Mouse (Mus musculus): ENCODE data around the gene Vps13d. TPM values are rescaled to one million over a fixed set of nuclear protein-coding genes. Genes with fewer than 3 reads are reported as not detected.

The Vps13d gene
- polyA plus RNA-seq, 1 experiment from 2014 or later: 8.9 TPM

GRCm38 (mm10) chr4:145020383-145020782, 174.4 kb downstream of the Vps13d start:
- H3K4me2 ChIP-seq (ENCODE audit: low read length): no peak overlapping the region
- H3K4me1 ChIP-seq (ENCODE audit: control insufficient read depth, insufficient read depth, low read length): no peaks in the 10 kb centered on the region
- no peak overlapping the region for H3K4me3 ChIP-seq (ENCODE audit: low read depth, low read length)
- no peaks in the 10 kb centered on the region for H3K9me3 ChIP-seq (replicated peaks; ENCODE audit: control insufficient read depth, low read length, poor library complexity, severe bottlenecking)
- 95% methylated on average over 2 of the region's 2 CpGs for WGBS
- no peak overlapping the region for H3K9ac ChIP-seq (ENCODE audit: low read depth, low read length)
- no peak overlapping the region for H3K27ac ChIP-seq (ENCODE audit: low read length)
- ATAC-seq: no peak
- H3K27me3 ChIP-seq (ENCODE audit: control insufficient read depth, insufficient read depth, low read depth, low read length): no peaks in the 10 kb centered on the region
- H3K36me3 ChIP-seq (ENCODE audit: control insufficient read depth, insufficient read depth, low read length): peaks cover 5% of the 10 kb centered on the region

- no peak for ATAC-seq
- WGBS: 93% methylated on average over 3 of the region's 3 CpGs
Measured at GRCm38 (mm10) chr4:145019121-145019714, 175.6 kb downstream of the Vps13d start.

GRCm38 (mm10) chr4:145017745-145018144, 177.1 kb downstream of the Vps13d start:
- Histone ChIP-seq H3K36me3 (ENCODE audit: control insufficient read depth, insufficient read depth, low read length) (peaks cover 9% of the 10 kb centered on the region), H3K4me3 (ENCODE audit: low read depth, low read length) (no peak overlapping the region), H3K4me1 (ENCODE audit: control insufficient read depth, insufficient read depth, low read length) (no peaks in the 10 kb centered on the region), H3K27me3 (ENCODE audit: control insufficient read depth, insufficient read depth, low read depth, low read length) (no peaks in the 10 kb centered on the region), H3K27ac (ENCODE audit: low read length) (no peak overlapping the region), H3K4me2 (ENCODE audit: low read length) (no peak overlapping the region), H3K9ac (ENCODE audit: low read depth, low read length) (no peak overlapping the region), H3K9me3 (replicated peaks; ENCODE audit: control insufficient read depth, low read length, poor library complexity, severe bottlenecking) (no peaks in the 10 kb centered on the region)
- WGBS: 78% methylated on average over 2 of the region's 2 CpGs
- no peak for ATAC-seq

More at GRCm38 (mm10) chr4:145019121-145019714, 175.6 kb downstream of the Vps13d start:
- Histone ChIP-seq H3K4me3 (ENCODE audit: low read depth, low read length) (no peak overlapping the region), H3K27me3 (ENCODE audit: control insufficient read depth, insufficient read depth, low read depth, low read length) (no peaks in the 10 kb centered on the region), H3K9me3 (replicated peaks; ENCODE audit: control insufficient read depth, low read length, poor library complexity, severe bottlenecking) (no peaks in the 10 kb centered on the region), H3K4me1 (ENCODE audit: control insufficient read depth, insufficient read depth, low read length) (no peaks in the 10 kb centered on the region), H3K36me3 (ENCODE audit: control insufficient read depth, insufficient read depth, low read length) (peaks cover 7% of the 10 kb centered on the region), H3K9ac (ENCODE audit: low read depth, low read length) (no peak overlapping the region), H3K27ac (ENCODE audit: low read length) (no peak overlapping the region), H3K4me2 (ENCODE audit: low read length) (no peak overlapping the region)

GRCm38 (mm10) chr4:145016669-145017068, 178.1 kb downstream of the Vps13d start:
- H3K4me2 ChIP-seq (ENCODE audit: low read length): no peak overlapping the region
- no peaks in the 10 kb centered on the region for H3K27me3 ChIP-seq (ENCODE audit: control insufficient read depth, insufficient read depth, low read depth, low read length)
- peaks cover 9% of the 10 kb centered on the region for H3K36me3 ChIP-seq (ENCODE audit: control insufficient read depth, insufficient read depth, low read length)
- no peak overlapping the region for H3K27ac ChIP-seq (ENCODE audit: low read length)
- H3K4me3 ChIP-seq (ENCODE audit: low read depth, low read length): no peak overlapping the region
- WGBS: 92% methylated on average over 1 of the region's 1 CpGs
- H3K9me3 ChIP-seq (replicated peaks; ENCODE audit: control insufficient read depth, low read length, poor library complexity, severe bottlenecking): no peaks in the 10 kb centered on the region
- no peak overlapping the region for H3K9ac ChIP-seq (ENCODE audit: low read depth, low read length)
- H3K4me1 ChIP-seq (ENCODE audit: control insufficient read depth, insufficient read depth, low read length): no peaks in the 10 kb centered on the region
- ATAC-seq: no peak

- H3K4me1 ChIP-seq (ENCODE audit: control insufficient read depth, insufficient read depth, low read length): no peaks in the 10 kb centered on the region
- no peak overlapping the region for H3K27ac ChIP-seq (ENCODE audit: low read length)
- no peak overlapping the region for H3K4me2 ChIP-seq (ENCODE audit: low read length)
- no peak for ATAC-seq
- H3K36me3 ChIP-seq (ENCODE audit: control insufficient read depth, insufficient read depth, low read length): peaks cover 8% of the 10 kb centered on the region
- WGBS: 92% methylated on average over 4 of the region's 4 CpGs
- no peak overlapping the region for H3K4me3 ChIP-seq (ENCODE audit: low read depth, low read length)
- no peak overlapping the region for H3K9ac ChIP-seq (ENCODE audit: low read depth, low read length)
- H3K27me3 ChIP-seq (ENCODE audit: control insufficient read depth, insufficient read depth, low read depth, low read length): no peaks in the 10 kb centered on the region
- H3K9me3 ChIP-seq (replicated peaks; ENCODE audit: control insufficient read depth, low read length, poor library complexity, severe bottlenecking): no peaks in the 10 kb centered on the region
Measured at GRCm38 (mm10) chr4:145014632-145014960, 180.2 kb downstream of the Vps13d start.

- H3K27ac ChIP-seq (ENCODE audit: low read length): no peak overlapping the region
- H3K4me1 ChIP-seq (ENCODE audit: control insufficient read depth, insufficient read depth, low read length): no peaks in the 10 kb centered on the region
- no peak for ATAC-seq
- no peaks in the 10 kb centered on the region for H3K9me3 ChIP-seq (replicated peaks; ENCODE audit: control insufficient read depth, low read length, poor library complexity, severe bottlenecking)
- H3K4me2 ChIP-seq (ENCODE audit: low read length): no peak overlapping the region
- peaks cover 4% of the 10 kb centered on the region for H3K36me3 ChIP-seq (ENCODE audit: control insufficient read depth, insufficient read depth, low read length)
- H3K27me3 ChIP-seq (ENCODE audit: control insufficient read depth, insufficient read depth, low read depth, low read length): no peaks in the 10 kb centered on the region
- no peak overlapping the region for H3K9ac ChIP-seq (ENCODE audit: low read depth, low read length)
- no peak overlapping the region for H3K4me3 ChIP-seq (ENCODE audit: low read depth, low read length)
- 90% methylated on average over 7 of the region's 7 CpGs for WGBS
Measured at GRCm38 (mm10) chr4:145013760-145014631, 180.8 kb downstream of the Vps13d start.

GRCm38 (mm10) chr4:145013187-145013586, 181.6 kb downstream of the Vps13d start:
- no peak for ATAC-seq
- 90% methylated on average over 4 of the region's 4 CpGs for WGBS
- Histone ChIP-seq H3K4me2 (ENCODE audit: low read length) (no peak overlapping the region), H3K4me3 (ENCODE audit: low read depth, low read length) (no peak overlapping the region), H3K9ac (ENCODE audit: low read depth, low read length) (no peak overlapping the region), H3K4me1 (ENCODE audit: control insufficient read depth, insufficient read depth, low read length) (no peaks in the 10 kb centered on the region), H3K9me3 (replicated peaks; ENCODE audit: control insufficient read depth, low read length, poor library complexity, severe bottlenecking) (no peaks in the 10 kb centered on the region), H3K36me3 (ENCODE audit: control insufficient read depth, insufficient read depth, low read length) (peaks cover 4% of the 10 kb centered on the region; the same call in 1 of the 2 replicates), H3K27me3 (ENCODE audit: control insufficient read depth, insufficient read depth, low read depth, low read length) (no peaks in the 10 kb centered on the region), H3K27ac (ENCODE audit: low read length) (no peak overlapping the region)

GRCm38 (mm10) chr4:145011156-145011555, 183.6 kb downstream of the Vps13d start:
- Histone ChIP-seq H3K4me1 (ENCODE audit: control insufficient read depth, insufficient read depth, low read length) (no peaks in the 10 kb centered on the region), H3K27ac (ENCODE audit: low read length) (no peak overlapping the region), H3K4me2 (ENCODE audit: low read length) (no peak overlapping the region), H3K36me3 (ENCODE audit: control insufficient read depth, insufficient read depth, low read length) (0 out of 2 replicates have a peak, but pooled peaks cover 4% of the 10 kb centered on the region), H3K4me3 (ENCODE audit: low read depth, low read length) (no peak overlapping the region), H3K9ac (ENCODE audit: low read depth, low read length) (no peak overlapping the region), H3K9me3 (replicated peaks; ENCODE audit: control insufficient read depth, low read length, poor library complexity, severe bottlenecking) (no peaks in the 10 kb centered on the region), H3K27me3 (ENCODE audit: control insufficient read depth, insufficient read depth, low read depth, low read length) (no peaks in the 10 kb centered on the region)
- WGBS: 64% methylated on average over 3 of the region's 3 CpGs
- no peak for ATAC-seq

GRCm38 (mm10) chr4:145009934-145010333, 184.9 kb downstream of the Vps13d start:
- H3K9ac ChIP-seq (ENCODE audit: low read depth, low read length): no peak overlapping the region
- no peak overlapping the region for H3K27ac ChIP-seq (ENCODE audit: low read length)
- 0 out of 2 replicates have a peak, but pooled peaks cover 3% of the 10 kb centered on the region for H3K36me3 ChIP-seq (ENCODE audit: control insufficient read depth, insufficient read depth, low read length)
- H3K27me3 ChIP-seq (ENCODE audit: control insufficient read depth, insufficient read depth, low read depth, low read length): no peaks in the 10 kb centered on the region
- no peak overlapping the region for H3K4me3 ChIP-seq (ENCODE audit: low read depth, low read length)
- H3K4me1 ChIP-seq (ENCODE audit: control insufficient read depth, insufficient read depth, low read length): no peaks in the 10 kb centered on the region
- H3K4me2 ChIP-seq (ENCODE audit: low read length): no peak overlapping the region
- no peak for ATAC-seq
- H3K9me3 ChIP-seq (replicated peaks; ENCODE audit: control insufficient read depth, low read length, poor library complexity, severe bottlenecking): no peaks in the 10 kb centered on the region
- 88% methylated on average over 7 of the region's 7 CpGs for WGBS
